Mouse (Mus musculus) intestine, embryonic 15.5 days (tissue): Measurements from ENCODE around the gene Atp8a2. TPM values are rescaled to one million over a fixed set of nuclear protein-coding genes. Genes with fewer than 3 reads are reported as not detected.

ENCODE experiments used
- ATAC-seq: fragments of 200-750 bp; cut with Nextera tagmentation; 2 replicates; pipeline ENCODE4 v1.8.0; 2017; ENCODE audit warnings: moderate TSS enrichment, moderate library complexity
- H3K27ac ChIP-seq: fragments of 300-500 bp; sonication (generic); 2 replicates; pipeline ENCODE4 v1.5.1; 2015; ENCODE audit warnings: mild to moderate bottlenecking, inconsistent platforms
- H3K27me3 ChIP-seq: fragments of 300-500 bp; sonication (generic); replicated peaks from 2 replicates; pipeline ENCODE4 v1.6.1; 2015; ENCODE audit warnings: inconsistent platforms
- H3K36me3 ChIP-seq: fragments of 300-500 bp; sonication (generic); 2 replicates; pipeline ENCODE4 v1.6.1; 2015; ENCODE audit warnings: inconsistent platforms
- H3K4me1 ChIP-seq: fragments of 300-500 bp; sonication (generic); replicated peaks from 2 replicates; pipeline ENCODE4 v1.6.1; 2015; ENCODE audit warnings: inconsistent platforms
- H3K4me2 ChIP-seq: fragments of 300-500 bp; sonication (generic); replicated peaks from 2 replicates; pipeline ENCODE4 v1.6.1; 2015; ENCODE audit warnings: mild to moderate bottlenecking, inconsistent platforms
- H3K4me3 ChIP-seq: fragments of 300-500 bp; sonication (generic); replicated peaks from 2 replicates; pipeline ENCODE4 v1.5.1; 2015; ENCODE audit warnings: inconsistent platforms
- H3K9ac ChIP-seq: fragments of 300-500 bp; sonication (generic); 2 replicates; pipeline ENCODE4 v1.6.1; 2015; ENCODE audit warnings: inconsistent platforms
- H3K9me3 ChIP-seq: fragments of 300-500 bp; sonication (generic); 2 replicates; pipeline ENCODE4 v1.6.1; 2016; ENCODE audit warnings: inconsistent platforms
- WGBS: fragments of 180-500 bp; shearing (Covaris S2); methylation state at CpG from one replicate; pipeline ENCODE4 v1.1.7; 2015; 5-methylcytosine and 5-hydroxymethylcytosine counted together
- polyA plus RNA-seq: library from polyadenylated mRNA; unstranded; fragments of >200 nt; fragmentation: Nextera tagmentation; extraction: Ambion mirVana; gene quantifications from 2 replicates; pipeline ENCODE4 v1.2.1, GENCODE M21; 2015

Atp8a2 gene
- 7.0 and 9.2 TPM in 2 replicates for polyA plus RNA-seq

DNA sequence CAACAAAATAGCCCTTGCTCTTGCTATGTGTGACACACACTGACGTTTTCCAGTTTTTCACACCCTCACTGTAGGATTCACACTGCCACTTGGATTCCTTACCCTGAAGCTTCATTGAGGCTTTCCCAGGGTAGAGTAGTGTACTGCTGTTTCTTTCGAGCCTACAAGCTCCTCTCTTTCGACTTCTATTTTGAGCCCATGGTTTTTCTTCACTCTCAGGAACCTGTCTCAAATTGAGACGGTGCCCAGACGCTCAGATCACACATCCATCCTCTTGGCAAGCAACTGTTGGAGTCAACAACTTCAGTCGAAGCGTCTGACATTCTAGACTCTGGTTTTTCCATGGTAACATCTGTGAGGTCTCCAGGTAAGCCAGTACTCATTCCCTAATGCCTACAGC is at the start of gene Atp8a2:
Gene Atp8a2 (minus strand): TSS at position 296 of the 400 bp plus-strand sequence.
- no peak within 1 kb of the TSS for H3K27ac ChIP-seq
- WGBS: 59% methylated on average over 7 of the region's 7 CpGs
- H3K27me3 ChIP-seq: no peaks in the 10 kb centered on the region
- H3K9me3 ChIP-seq: no peaks in the 10 kb centered on the region
- no peak for ATAC-seq
- no peak within 1 kb of the TSS for H3K9ac ChIP-seq
- no peak within 1 kb of the TSS for H3K4me2 ChIP-seq
- no peaks in the 10 kb centered on the region for H3K36me3 ChIP-seq
- H3K4me1 ChIP-seq: no peaks in the 10 kb centered on the region
- no peak within 1 kb of the TSS for H3K4me3 ChIP-seq

DNA sequence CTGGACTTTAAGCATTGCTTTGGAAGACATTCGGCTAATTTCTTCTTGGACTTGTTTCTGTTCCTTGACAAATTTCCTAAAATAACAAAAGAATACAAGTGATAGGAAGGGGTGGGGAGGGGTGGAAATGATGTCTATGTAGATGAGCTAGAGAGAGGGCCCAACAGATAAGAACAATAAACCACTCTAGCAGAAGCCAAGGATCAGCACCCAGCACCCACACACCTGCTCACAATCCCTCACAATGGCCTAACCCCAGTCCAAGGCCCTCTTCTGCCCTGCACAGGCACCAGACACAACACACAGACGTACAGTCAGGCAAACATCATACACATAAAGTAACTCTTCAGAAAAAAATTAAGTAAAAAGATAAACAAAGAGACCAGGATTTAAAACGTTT is 41.6 kb upstream of the Atp8a2 start:
- 78% methylated on average over 3 of the region's 3 CpGs for WGBS
- no peaks in the 10 kb centered on the region for H3K9me3 ChIP-seq
- no peaks in the 10 kb centered on the region for H3K27me3 ChIP-seq
- H3K36me3 ChIP-seq: peaks cover 16% of the 10 kb centered on the region
- no peak for ATAC-seq
- no peak overlapping the region for H3K27ac ChIP-seq
- no peak overlapping the region for H3K4me2 ChIP-seq
- H3K9ac ChIP-seq: no peak overlapping the region
- no peak overlapping the region for H3K4me3 ChIP-seq
- no peaks in the 10 kb centered on the region for H3K4me1 ChIP-seq

DNA sequence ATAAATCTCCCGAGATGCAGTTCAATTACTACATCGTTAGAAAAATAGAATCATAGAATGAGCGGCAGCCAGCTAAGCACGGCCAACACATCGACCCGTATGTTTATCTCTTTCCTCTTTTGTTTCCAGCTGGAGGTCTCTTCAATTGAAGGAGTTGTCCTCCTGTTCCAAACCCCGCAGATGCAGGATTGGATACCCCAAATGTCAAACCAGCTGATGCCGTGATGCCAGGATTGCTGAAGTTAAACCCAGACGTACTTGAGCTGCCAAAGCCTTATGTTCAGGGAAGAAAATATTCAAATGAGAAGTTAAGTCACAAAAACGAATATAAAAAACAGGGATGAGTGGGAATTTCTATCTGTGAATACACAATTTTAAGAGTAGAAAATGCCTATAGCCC is 22.9 kb upstream of the Atp8a2 start:
- H3K27ac ChIP-seq: no peak overlapping the region
- H3K4me3 ChIP-seq: no peak overlapping the region
- no peaks in the 10 kb centered on the region for H3K27me3 ChIP-seq
- WGBS: 91% methylated on average over 10 of the region's 10 CpGs
- H3K4me1 ChIP-seq: 0 out of 2 replicates have a peak, but pooled peaks cover 3% of the 10 kb centered on the region
- H3K9ac ChIP-seq: no peak overlapping the region
- no peak for ATAC-seq
- no peak overlapping the region for H3K4me2 ChIP-seq
- no peaks in the 10 kb centered on the region for H3K36me3 ChIP-seq
- H3K9me3 ChIP-seq: no peaks in the 10 kb centered on the region

DNA sequence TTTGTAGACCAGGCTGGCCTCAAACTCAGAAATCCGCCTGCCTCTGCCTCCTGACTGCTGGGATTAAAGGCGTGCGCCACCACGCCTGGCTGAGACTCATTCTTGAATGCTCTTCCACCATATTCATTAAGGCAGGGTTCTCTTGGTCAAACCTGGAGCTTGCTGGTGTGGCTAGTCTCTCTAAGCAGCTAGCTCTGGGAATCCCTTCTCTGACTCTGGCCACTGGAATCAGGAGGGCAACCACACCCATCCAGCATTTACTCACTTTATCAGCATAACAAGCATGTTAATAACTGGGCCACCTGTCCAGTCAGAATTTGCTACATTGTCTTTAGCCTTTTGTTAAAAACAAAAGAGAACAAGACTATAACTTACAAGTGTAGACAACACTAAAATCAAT is 20.6 kb upstream of the Atp8a2 start:
- 93% methylated on average over 4 of the region's 4 CpGs for whole genome bisulfite sequencing
- ATAC-seq: no peak

DNA sequence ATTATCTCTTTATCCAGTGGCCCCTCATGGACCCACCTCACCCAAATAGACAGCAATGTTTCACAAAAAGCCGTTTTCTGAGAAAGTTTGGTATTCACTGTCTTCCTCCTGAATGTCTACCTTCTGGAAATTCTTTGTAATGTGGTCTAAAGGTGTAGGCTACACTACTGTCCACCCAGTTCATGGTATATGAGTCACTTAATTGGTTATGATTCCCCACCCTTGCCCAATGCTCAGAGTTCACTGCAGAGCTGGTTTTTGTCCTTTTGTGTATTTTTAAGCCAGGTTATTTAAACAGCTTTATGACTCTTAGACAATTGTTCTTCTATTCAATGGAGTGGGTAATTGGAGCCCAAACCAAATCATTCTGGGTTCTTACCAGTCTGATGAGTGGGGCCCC is 19.1 kb upstream of the Atp8a2 start:
- no peaks in the 10 kb centered on the region for H3K36me3 ChIP-seq
- H3K4me3 ChIP-seq: no peak overlapping the region
- no peak overlapping the region for H3K27ac ChIP-seq
- no peak overlapping the region for H3K9ac ChIP-seq
- WGBS: 87% methylated on average over 1 of the region's 1 CpGs
- H3K9me3 ChIP-seq: no peaks in the 10 kb centered on the region
- ATAC-seq: peak; percentile 64
- H3K4me2 ChIP-seq: no peak overlapping the region
- 0 out of 2 replicates have a peak, but pooled peaks cover 3% of the 10 kb centered on the region for H3K4me1 ChIP-seq
- H3K27me3 ChIP-seq: no peaks in the 10 kb centered on the region

More for the DNA sequence above, 20.6 kb upstream of the Atp8a2 start:
- no peak overlapping the region for H3K9ac ChIP-seq
- no peak overlapping the region for H3K4me3 ChIP-seq
- 0 out of 2 replicates have a peak, but pooled peaks cover 3% of the 10 kb centered on the region for H3K4me1 ChIP-seq
- H3K27ac ChIP-seq: no peak overlapping the region
- no peaks in the 10 kb centered on the region for H3K27me3 ChIP-seq
- no peaks in the 10 kb centered on the region for H3K9me3 ChIP-seq
- no peaks in the 10 kb centered on the region for H3K36me3 ChIP-seq
- H3K4me2 ChIP-seq: no peak overlapping the region

DNA sequence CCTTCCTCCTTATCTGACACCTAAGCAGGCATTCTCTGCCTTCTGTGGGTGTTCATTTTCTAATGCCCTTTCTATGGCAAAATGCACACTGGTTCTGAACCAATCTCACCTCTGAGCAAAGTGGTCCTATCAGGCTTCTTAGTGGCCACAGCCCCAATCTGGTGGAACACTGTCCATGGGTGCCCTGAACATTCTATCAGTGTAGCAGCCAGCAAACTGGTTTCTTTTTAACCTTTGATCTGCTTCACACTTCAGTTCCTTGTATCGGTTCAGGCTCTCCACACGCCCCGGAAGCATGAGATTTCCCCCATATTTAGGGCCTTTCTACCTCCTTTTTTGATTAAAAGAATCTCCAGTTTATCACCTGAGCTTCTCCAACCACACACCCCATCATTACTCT is 18.0 kb upstream of the Atp8a2 start:
- Histone ChIP-seq H3K36me3 (no peaks in the 10 kb centered on the region), H3K4me2 (no peak overlapping the region), H3K4me3 (no peak overlapping the region), H3K9ac (no peak overlapping the region), H3K27ac (0 out of 2 replicates have a peak overlapping the region, but pooled peaks have one; percentile 3), H3K27me3 (no peaks in the 10 kb centered on the region), H3K9me3 (no peaks in the 10 kb centered on the region), H3K4me1 (0 out of 2 replicates have a peak, but pooled peaks cover 3% of the 10 kb centered on the region)
- ATAC-seq: peak; percentile 66
- WGBS: 75% methylated on average over 3 of the region's 3 CpGs

DNA sequence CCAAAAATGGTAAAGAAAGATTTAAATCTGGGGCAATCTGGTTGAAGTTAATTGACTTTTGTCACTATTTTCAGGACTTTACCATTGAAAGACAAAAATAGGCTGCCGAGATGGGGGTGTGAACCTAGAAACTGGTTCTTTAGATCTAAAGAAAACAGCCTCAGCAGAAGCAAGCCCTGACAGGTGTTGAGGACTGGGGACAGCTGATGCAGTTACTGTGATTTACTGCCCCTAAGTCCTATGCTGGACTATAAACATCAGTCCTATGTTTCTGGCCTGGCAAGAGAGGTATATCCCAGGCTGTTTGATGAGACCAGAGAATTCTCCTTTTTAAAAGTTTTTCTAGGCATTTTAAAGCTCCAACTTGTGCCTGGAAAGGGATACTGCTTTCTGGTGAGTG is 17.1 kb upstream of the Atp8a2 start:
- no peak for ATAC-seq

DNA sequence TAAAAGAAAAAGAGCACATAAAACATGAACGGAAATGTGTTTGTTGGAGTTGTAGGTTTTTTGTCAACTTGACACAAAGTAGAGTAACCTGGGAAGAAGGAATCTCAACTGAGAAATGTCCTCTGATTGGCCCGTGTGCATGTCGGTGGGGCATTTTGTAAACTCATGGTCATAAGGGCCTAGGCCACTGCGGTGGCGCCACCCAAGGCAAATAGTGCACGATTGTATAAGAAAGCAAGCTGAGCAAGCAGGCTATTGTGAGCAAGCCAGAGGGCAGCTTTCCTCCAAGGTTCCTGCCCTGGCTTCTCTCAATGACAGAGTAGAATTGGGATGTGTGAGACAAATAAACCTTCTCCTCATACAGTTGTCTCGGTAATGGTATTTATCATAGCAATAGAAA is 12.2 kb upstream of the Atp8a2 start:
- H3K27ac ChIP-seq: no peak overlapping the region
- no peaks in the 10 kb centered on the region for H3K4me1 ChIP-seq
- H3K36me3 ChIP-seq: no peaks in the 10 kb centered on the region
- no peaks in the 10 kb centered on the region for H3K27me3 ChIP-seq
- ATAC-seq: no peak
- no peak overlapping the region for H3K4me2 ChIP-seq
- H3K9ac ChIP-seq: no peak overlapping the region
- 77% methylated on average over 7 of the region's 7 CpGs for WGBS
- no peak overlapping the region for H3K4me3 ChIP-seq
- no peaks in the 10 kb centered on the region for H3K9me3 ChIP-seq

More for the DNA sequence above, 17.1 kb upstream of the Atp8a2 start:
- H3K27me3 ChIP-seq: no peaks in the 10 kb centered on the region
- no peak overlapping the region for H3K9ac ChIP-seq
- H3K9me3 ChIP-seq: no peaks in the 10 kb centered on the region
- H3K4me2 ChIP-seq: no peak overlapping the region
- H3K36me3 ChIP-seq: no peaks in the 10 kb centered on the region
- H3K4me1 ChIP-seq: 0 out of 2 replicates have a peak, but pooled peaks cover 3% of the 10 kb centered on the region
- no peak overlapping the region for H3K27ac ChIP-seq
- WGBS: 56% methylated on average over 1 of the region's 1 CpGs
- no peak overlapping the region for H3K4me3 ChIP-seq

DNA sequence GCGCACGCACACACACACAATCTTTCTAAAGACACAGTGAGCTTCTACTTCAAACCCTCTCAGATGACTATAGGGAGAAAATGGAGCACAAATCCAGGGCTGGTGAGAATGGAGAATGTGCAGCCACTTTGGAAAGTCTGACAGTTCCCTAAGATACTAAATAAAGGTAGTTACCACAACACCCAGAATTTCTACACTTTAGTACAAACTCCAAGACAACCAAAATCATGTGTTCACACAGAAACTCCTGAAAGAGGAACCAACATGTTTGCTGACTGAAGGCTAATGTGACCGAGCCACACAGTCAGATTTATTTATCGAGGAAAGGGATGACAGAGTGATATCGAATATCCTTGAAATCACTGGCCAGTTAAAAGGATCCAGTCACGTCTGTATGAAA is 8.0 kb upstream of the Atp8a2 start:
- Histone ChIP-seq H3K4me3 (no peak overlapping the region), H3K27ac (no peak overlapping the region), H3K4me1 (no peaks in the 10 kb centered on the region), H3K36me3 (no peaks in the 10 kb centered on the region), H3K9me3 (no peaks in the 10 kb centered on the region), H3K9ac (no peak overlapping the region), H3K27me3 (no peaks in the 10 kb centered on the region), H3K4me2 (no peak overlapping the region)
- WGBS: 92% methylated on average over 6 of the region's 6 CpGs
- ATAC-seq: no peak

DNA sequence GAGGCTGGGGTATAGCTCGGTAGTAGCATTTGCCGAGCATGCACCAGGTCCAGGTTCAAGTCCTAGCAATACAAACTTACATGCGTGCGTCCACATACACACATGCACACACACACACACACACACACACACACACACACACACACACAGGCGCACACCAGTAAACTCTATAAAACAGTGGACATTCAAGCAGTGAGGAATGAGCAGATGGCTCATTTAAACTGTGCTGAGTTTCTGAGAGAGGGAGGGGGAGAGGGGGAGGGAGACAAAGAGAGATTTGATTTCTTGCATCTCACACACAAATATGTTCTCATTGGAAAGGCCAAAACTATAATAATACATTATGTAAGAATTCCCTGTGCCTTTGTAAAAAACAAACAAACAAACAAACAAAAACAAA is 980 bp downstream of the Atp8a2 start:
- no peaks in the 10 kb centered on the region for H3K27me3 ChIP-seq
- ATAC-seq: no peak
- H3K4me1 ChIP-seq: no peaks in the 10 kb centered on the region
- no peak overlapping the region for H3K4me3 ChIP-seq
- H3K9ac ChIP-seq: no peak overlapping the region
- no peaks in the 10 kb centered on the region for H3K36me3 ChIP-seq
- no peak overlapping the region for H3K27ac ChIP-seq
- H3K4me2 ChIP-seq: no peak overlapping the region
- WGBS: 69% methylated on average over 5 of the region's 5 CpGs
- H3K9me3 ChIP-seq: no peaks in the 10 kb centered on the region

DNA sequence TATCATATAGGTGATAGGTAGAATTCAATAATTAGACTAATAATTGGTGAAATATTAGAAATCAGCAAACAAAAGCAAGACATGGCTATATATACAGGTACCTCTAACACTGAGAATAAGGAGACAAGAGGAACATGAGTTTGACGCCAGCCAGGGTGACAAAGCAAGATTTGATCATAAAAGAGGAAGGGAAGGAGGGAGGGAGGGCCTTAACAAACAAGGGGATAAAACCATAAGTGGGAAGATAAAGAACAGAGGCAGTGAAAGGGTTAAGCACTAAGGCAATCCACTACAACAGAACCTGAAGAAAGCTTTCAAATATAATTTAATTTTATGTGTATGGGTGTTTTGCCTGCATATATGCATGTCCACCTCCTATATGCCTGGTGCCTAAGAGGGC is 2.4 kb downstream of the Atp8a2 start:
- Histone ChIP-seq H3K4me1 (no peaks in the 10 kb centered on the region), H3K9me3 (no peaks in the 10 kb centered on the region), H3K9ac (no peak overlapping the region), H3K27me3 (no peaks in the 10 kb centered on the region), H3K4me2 (no peak overlapping the region), H3K27ac (no peak overlapping the region), H3K4me3 (no peak overlapping the region), H3K36me3 (no peaks in the 10 kb centered on the region)
- WGBS: 77% methylated on average over 1 of the region's 1 CpGs
- ATAC-seq: no peak

DNA sequence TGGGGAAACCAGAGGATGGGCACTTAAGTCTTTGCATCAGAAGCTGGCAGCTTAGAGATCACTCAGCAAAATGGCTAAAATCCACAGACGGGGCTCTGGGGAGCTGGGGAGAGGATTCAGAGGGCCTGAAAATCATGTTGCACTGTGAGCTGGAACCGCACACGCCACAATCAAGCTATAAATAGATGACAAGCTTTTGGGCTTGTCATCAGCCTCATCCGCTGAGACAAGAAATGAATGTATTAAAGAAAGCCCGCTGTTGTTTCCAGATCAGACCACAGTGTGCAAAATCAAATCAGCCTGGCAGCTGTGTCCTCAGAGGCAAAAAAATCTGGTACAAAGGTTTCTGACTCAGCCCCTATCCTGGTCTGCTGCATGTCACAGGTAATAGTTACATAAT is 7.2 kb downstream of the Atp8a2 start:
- 85% methylated on average over 5 of the region's 5 CpGs for WGBS
- ATAC-seq: no peak

DNA sequence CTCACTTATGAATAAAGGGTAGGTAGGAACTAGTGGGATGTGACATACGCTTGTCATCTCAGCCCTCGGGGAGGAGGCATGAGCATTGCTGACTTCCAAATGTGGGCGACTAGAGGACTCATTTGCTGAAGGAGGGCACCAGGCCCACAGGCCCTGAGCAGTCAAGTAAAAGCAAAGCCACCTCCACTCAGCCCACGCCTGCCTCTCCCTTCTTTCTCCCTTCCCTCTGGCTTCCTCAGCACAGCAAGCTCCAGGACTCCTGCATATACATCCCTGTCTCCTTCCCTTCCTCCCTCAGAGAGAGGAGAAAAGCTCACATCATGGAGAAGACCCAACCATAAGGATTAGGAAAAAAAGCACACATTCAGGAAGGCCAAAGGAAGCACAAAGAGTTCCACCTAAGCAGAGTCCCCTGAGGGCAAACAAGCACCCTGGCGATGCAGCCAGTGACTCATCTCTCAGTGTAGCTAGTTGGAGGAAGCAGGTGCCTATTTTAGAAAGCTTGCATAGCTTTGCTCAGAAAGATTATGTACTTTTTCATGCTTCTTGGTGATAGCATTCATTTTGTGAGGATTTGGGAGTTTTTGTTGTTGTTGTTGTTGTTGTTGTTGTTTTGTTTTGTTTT is 8.7 kb downstream of the Atp8a2 start:
- 82% methylated on average over 5 of the region's 5 CpGs for WGBS
- H3K4me2 ChIP-seq: no peak overlapping the region
- H3K27me3 ChIP-seq: no peaks in the 10 kb centered on the region
- H3K27ac ChIP-seq: 0 out of 2 replicates have a peak overlapping the region, but pooled peaks have one; percentile 13
- ATAC-seq: 0 out of 2 replicates have a peak, but pooled peaks have one; percentile 44
- no peaks in the 10 kb centered on the region for H3K36me3 ChIP-seq
- H3K9ac ChIP-seq: no peak overlapping the region
- no peak overlapping the region for H3K4me3 ChIP-seq
- no peaks in the 10 kb centered on the region for H3K4me1 ChIP-seq
- H3K9me3 ChIP-seq: no peaks in the 10 kb centered on the region

More for the DNA sequence above, 7.2 kb downstream of the Atp8a2 start:
- Histone ChIP-seq H3K27me3 (no peaks in the 10 kb centered on the region), H3K9me3 (no peaks in the 10 kb centered on the region), H3K4me1 (no peaks in the 10 kb centered on the region), H3K4me2 (no peak overlapping the region), H3K27ac (no peak overlapping the region), H3K4me3 (no peak overlapping the region), H3K9ac (no peak overlapping the region), H3K36me3 (no peaks in the 10 kb centered on the region)
